Mouse (Mus musculus) heart, embryonic 15.5 days (tissue): ENCODE measurements at regions not wholly inside any gene's neighbourhood (a gene's known extent, or its start where the extent isn't known, plus 50 kb on each side); places are given as distances from the start of the nearest gene placed in this dataset.
"Not testable (repeated sequence)": the region's sequence is repeated elsewhere in the genome, so short reads cannot be mapped to it uniquely, and the experiment has no call there.

Experiments
- ATAC-seq: fragments of 200-750 bp; cut with Nextera tagmentation; replicated peaks from 2 replicates; pipeline ENCODE4 v1.8.0; 2017; ENCODE audit warnings: low read depth, moderate TSS enrichment; ENCODE audit not compliant: insufficient number of reproducible peaks, insufficient read depth, low FRiP score
- H3K27ac ChIP-seq: fragments of 300-500 bp; sonication (generic); 2 replicates; pipeline ENCODE4 v1.5.1; 2015; ENCODE audit warnings: mild to moderate bottlenecking, inconsistent platforms
- H3K27me3 ChIP-seq: fragments of 300-500 bp; sonication (generic); 2 replicates; pipeline ENCODE4 v1.6.1; 2015; ENCODE audit warnings: inconsistent platforms
- H3K36me3 ChIP-seq: fragments of 300-500 bp; sonication (generic); 2 replicates; pipeline ENCODE4 v1.6.1; 2015; ENCODE audit warnings: mild to moderate bottlenecking, inconsistent platforms
- H3K4me1 ChIP-seq: fragments of 300-500 bp; sonication (generic); replicated peaks from 2 replicates; pipeline ENCODE4 v1.6.1; 2015; ENCODE audit warnings: inconsistent platforms
- H3K4me2 ChIP-seq: fragments of 300-500 bp; sonication (generic); 2 replicates; pipeline ENCODE4 v1.6.1; 2015; ENCODE audit warnings: inconsistent platforms, mild to moderate bottlenecking, moderate library complexity
- H3K4me3 ChIP-seq: fragments of 300-500 bp; sonication (generic); 2 replicates; pipeline ENCODE4 v1.5.1; 2015; ENCODE audit warnings: mild to moderate bottlenecking, inconsistent platforms
- H3K9ac ChIP-seq: fragments of 300-500 bp; sonication (generic); 2 replicates; pipeline ENCODE4 v1.6.1; 2015; ENCODE audit warnings: mild to moderate bottlenecking, inconsistent platforms
- H3K9me3 ChIP-seq: fragments of 300-500 bp; sonication (generic); replicated peaks from 2 replicates; pipeline ENCODE4 v1.6.1; 2016; ENCODE audit warnings: inconsistent platforms
- WGBS: fragments of 180-500 bp; shearing (Covaris S2); methylation state at CpG from one replicate; pipeline ENCODE4 v1.1.7; 2015; ENCODE audit warnings: mixed read lengths; 5-methylcytosine and 5-hydroxymethylcytosine counted together

DNA sequence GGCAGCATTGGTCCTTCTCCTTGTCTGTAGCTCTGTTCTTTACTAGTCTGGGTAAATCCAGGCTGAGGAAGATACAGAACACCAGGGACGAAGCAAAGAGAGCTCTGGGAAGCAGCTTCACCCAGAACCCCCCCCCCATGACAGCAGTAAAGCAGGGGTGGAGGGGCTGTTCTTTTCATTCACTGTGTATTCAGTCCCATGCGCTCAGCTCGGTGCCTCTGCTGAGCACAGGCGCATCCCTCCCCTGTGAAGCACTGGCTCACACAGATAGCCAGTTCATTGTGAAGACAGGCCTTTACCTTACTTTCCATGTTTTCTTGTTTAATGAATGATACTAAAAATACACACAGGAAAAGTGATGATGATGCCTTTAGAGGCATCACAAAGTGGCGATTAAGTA is 338.8 kb upstream of the Igfbp7 start:
- ATAC-seq = no peak
- Histone ChIP-seq H3K4me3 (no peak overlapping the region), H3K36me3 (no peaks in the 10 kb centered on the region), H3K9ac (no peak overlapping the region), H3K9me3 (no peaks in the 10 kb centered on the region), H3K4me1 (no peaks in the 10 kb centered on the region), H3K27me3 (no peaks in the 10 kb centered on the region), H3K4me2 (no peak overlapping the region), H3K27ac (no peak overlapping the region)
- WGBS = 73% methylated on average over 5 of the region's 5 CpGs

DNA sequence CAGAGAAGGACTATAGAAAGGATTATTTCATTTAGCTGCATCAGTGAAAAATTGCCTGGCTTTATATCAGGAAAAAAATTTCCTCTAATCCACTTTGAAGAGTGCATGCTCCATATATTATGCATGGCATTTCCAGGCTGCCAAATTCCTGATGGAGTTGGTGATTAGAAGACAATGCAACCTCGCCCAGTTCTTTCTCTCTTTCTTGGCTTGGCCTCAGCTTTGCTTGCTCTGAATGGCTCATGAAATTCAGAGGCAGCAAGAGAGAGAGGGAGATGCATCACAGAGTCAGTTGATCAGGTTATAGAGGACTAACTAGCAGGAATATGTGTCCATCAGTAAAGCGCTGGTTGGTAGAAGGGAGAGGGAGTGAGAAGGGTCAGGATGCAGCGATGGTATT is 335.6 kb upstream of the Igfbp7 start:
- Histone ChIP-seq H3K36me3 (no peaks in the 10 kb centered on the region), H3K27me3 (no peaks in the 10 kb centered on the region), H3K4me2 (no peak overlapping the region), H3K4me3 (no peak overlapping the region), H3K9me3 (no peaks in the 10 kb centered on the region), H3K4me1 (no peaks in the 10 kb centered on the region), H3K9ac (no peak overlapping the region), H3K27ac (no peak overlapping the region)
- ATAC-seq = no peak
- 73% methylated on average over 3 of the region's 3 CpGs for WGBS

DNA sequence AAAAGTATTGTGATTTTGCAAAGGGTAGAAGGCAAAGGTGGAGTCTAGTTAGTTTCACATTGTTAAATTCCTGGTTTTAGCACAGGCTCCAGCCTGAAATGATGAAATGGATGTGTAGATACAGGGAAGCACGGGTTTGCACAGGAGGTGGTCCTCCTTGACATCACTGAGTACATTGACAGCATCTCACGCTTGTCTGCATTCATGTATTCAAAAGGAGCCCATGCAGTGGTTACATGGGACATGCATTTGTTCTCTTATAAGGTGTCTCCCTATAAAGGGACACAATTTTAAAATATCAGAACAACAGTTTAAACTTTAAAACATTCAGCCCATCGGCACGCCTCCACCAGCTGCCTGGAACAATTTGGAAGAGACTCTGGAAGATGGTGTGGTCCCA is 322.4 kb upstream of the Igfbp7 start:
- not testable (repeated sequence) for H3K4me3 ChIP-seq, H3K27ac ChIP-seq, H3K9ac ChIP-seq, H3K4me1 ChIP-seq, H3K4me2 ChIP-seq, H3K36me3 ChIP-seq, H3K9me3 ChIP-seq, H3K27me3 ChIP-seq, ATAC-seq
- 78% methylated on average over 4 of the region's 4 CpGs for WGBS

- WGBS = 52% methylated on average over 3 of the region's 3 CpGs
- Histone ChIP-seq H3K4me1 (no peaks in the 10 kb centered on the region), H3K27ac (no peak overlapping the region), H3K36me3 (no peaks in the 10 kb centered on the region), H3K4me2 (no peak overlapping the region), H3K9ac (no peak overlapping the region), H3K27me3 (no peaks in the 10 kb centered on the region), H3K4me3 (no peak overlapping the region), H3K9me3 (no peaks in the 10 kb centered on the region)
- ATAC-seq = no peak
Observed at GRCm38 (mm10) chr5:77681592-77681991, 273.8 kb upstream of the Igfbp7 start.

DNA sequence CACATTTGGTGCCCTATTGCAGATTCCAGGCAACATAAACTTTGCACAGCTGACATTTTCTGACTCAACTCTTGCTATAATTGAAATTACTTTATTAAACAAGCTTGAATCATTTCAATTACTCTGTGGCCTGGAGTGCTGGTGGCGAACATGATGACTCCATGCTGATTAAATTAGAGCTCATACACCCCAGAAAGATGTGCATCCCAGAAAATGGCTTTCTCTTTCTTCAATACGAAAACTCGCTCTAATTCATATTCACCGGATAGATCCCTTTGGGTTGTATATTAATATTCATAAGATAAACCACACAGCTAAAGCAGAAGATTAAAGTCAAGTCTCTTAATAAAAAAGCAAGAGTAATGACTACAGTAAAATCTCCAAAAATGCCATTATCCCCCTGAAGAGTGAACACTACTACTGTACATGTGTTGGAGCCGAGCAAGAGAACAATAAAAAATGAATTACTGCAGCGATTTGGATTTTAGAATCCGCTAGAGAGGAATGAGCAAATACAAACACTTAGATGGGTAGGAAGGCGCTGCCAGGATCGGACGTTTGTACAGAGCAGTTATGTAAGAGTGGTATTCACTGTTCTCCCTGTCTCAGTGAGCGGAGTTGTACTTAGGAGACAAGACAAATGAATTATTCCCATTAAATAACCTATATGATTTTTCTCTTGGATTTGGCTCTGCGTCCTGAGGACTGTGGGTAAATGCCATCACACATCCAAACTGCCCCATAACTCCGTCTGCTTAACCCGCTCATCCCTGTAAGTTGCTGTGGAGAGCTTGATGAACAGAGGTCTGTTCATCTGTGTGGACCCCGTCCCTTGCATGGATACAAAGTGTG is 264.5 kb upstream of the Igfbp7 start:
- Histone ChIP-seq H3K4me3 (no peak overlapping the region), H3K27me3 (no peaks in the 10 kb centered on the region), H3K4me1 (no peaks in the 10 kb centered on the region), H3K36me3 (no peaks in the 10 kb centered on the region), H3K4me2 (no peak overlapping the region), H3K27ac (no peak overlapping the region), H3K9me3 (no peaks in the 10 kb centered on the region), H3K9ac (no peak overlapping the region)
- 81% methylated on average over 15 of the region's 15 CpGs for WGBS
- ATAC-seq = no peak

GRCm38 (mm10) chr5:77663096-77663495 is 255.3 kb upstream of the Igfbp7 start:
- H3K27me3 ChIP-seq = no peaks in the 10 kb centered on the region
- H3K4me1 ChIP-seq = no peaks in the 10 kb centered on the region
- 50% methylated on average over 3 of the region's 3 CpGs for WGBS
- ATAC-seq = no peak
- no peaks in the 10 kb centered on the region for H3K9me3 ChIP-seq
- H3K4me2 ChIP-seq = no peak overlapping the region
- H3K36me3 ChIP-seq = no peaks in the 10 kb centered on the region
- H3K27ac ChIP-seq = no peak overlapping the region
- H3K9ac ChIP-seq = no peak overlapping the region
- H3K4me3 ChIP-seq = no peak overlapping the region

DNA sequence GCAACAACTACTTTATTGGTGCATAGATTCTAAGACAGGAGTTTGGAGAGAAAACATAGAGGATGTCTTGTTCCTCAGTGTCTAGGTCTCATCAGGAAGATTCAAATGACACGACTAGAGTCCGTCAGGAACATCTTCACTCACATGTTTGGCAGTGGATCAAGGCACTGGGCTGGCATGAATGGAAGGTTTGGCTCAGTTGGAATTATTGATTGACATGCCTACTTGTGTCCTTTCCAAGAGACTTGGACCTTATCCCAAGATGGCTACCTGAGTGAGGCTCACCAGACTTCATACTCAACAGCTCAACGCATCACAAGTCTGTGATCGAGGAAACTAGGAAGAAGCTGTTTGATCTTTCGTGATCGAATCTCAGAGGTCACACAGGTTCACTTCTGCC is 251.2 kb upstream of the Igfbp7 start:
- WGBS = 88% methylated on average over 6 of the region's 6 CpGs
- H3K4me2 ChIP-seq = no peak overlapping the region
- H3K27ac ChIP-seq = no peak overlapping the region
- no peak overlapping the region for H3K9ac ChIP-seq
- H3K4me1 ChIP-seq = no peaks in the 10 kb centered on the region
- no peaks in the 10 kb centered on the region for H3K9me3 ChIP-seq
- no peaks in the 10 kb centered on the region for H3K36me3 ChIP-seq
- no peak for ATAC-seq
- no peaks in the 10 kb centered on the region for H3K27me3 ChIP-seq
- H3K4me3 ChIP-seq = no peak overlapping the region

GRCm38 (mm10) chr5:77644651-77645050 is 236.8 kb upstream of the Igfbp7 start:
- H3K9me3 ChIP-seq = no peaks in the 10 kb centered on the region
- 88% methylated on average over 5 of the region's 5 CpGs for WGBS
- H3K4me3 ChIP-seq = no peak overlapping the region
- no peaks in the 10 kb centered on the region for H3K4me1 ChIP-seq
- H3K27me3 ChIP-seq = no peaks in the 10 kb centered on the region
- H3K4me2 ChIP-seq = no peak overlapping the region
- H3K36me3 ChIP-seq = no peaks in the 10 kb centered on the region
- no peak overlapping the region for H3K9ac ChIP-seq
- H3K27ac ChIP-seq = no peak overlapping the region
- no peak for ATAC-seq

- ATAC-seq = no peak
- Histone ChIP-seq H3K4me2 (no peak overlapping the region), H3K27me3 (no peaks in the 10 kb centered on the region), H3K27ac (no peak overlapping the region), H3K9ac (no peak overlapping the region), H3K36me3 (no peaks in the 10 kb centered on the region), H3K4me3 (no peak overlapping the region), H3K4me1 (no peaks in the 10 kb centered on the region), H3K9me3 (no peaks in the 10 kb centered on the region)
- WGBS = 69% methylated on average over 4 of the region's 4 CpGs
Observed at GRCm38 (mm10) chr5:77620402-77620801, 212.6 kb upstream of the Igfbp7 start.

- WGBS = 86% methylated on average over 6 of the region's 6 CpGs
- Histone ChIP-seq H3K4me1 (no peaks in the 10 kb centered on the region), H3K27ac (no peak overlapping the region), H3K4me2 (no peak overlapping the region), H3K27me3 (no peaks in the 10 kb centered on the region), H3K9me3 (no peaks in the 10 kb centered on the region; the same call in 1 of the 2 replicates), H3K4me3 (no peak overlapping the region), H3K36me3 (no peaks in the 10 kb centered on the region), H3K9ac (no peak overlapping the region)
- ATAC-seq = no peak
Observed at GRCm38 (mm10) chr5:77610496-77610895, 202.7 kb upstream of the Igfbp7 start.

- no peak for ATAC-seq
- no peaks in the 10 kb centered on the region for H3K9me3 ChIP-seq
Observed at GRCm38 (mm10) chr5:77594719-77595118, 186.9 kb upstream of the Igfbp7 start.

DNA sequence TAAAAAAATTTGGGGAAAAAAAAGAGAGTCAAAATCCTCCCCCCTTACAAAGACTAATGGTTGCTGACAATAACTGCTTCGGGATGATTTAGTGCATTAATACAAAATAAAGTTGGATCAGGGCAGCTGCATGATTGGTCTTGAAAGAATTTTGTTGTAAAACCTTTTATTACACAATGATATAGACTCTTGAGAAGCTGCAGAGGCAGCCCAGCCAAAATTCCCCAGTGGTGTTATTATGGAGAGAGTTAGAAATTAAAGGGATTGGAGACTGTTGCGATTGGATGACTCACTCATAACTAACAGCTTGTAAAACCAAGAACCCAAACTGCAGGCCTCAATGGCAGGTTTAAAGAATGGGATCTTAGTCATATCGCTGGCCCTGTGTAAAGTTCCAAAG is 181.4 kb upstream of the Igfbp7 start:
- ATAC-seq = no peak
- no peaks in the 10 kb centered on the region for H3K9me3 ChIP-seq
- H3K4me1 ChIP-seq = no peaks in the 10 kb centered on the region
- no peak overlapping the region for H3K9ac ChIP-seq
- no peak overlapping the region for H3K27ac ChIP-seq
- 79% methylated on average over 3 of the region's 3 CpGs for WGBS
- no peak overlapping the region for H3K4me2 ChIP-seq
- H3K36me3 ChIP-seq = no peaks in the 10 kb centered on the region
- H3K4me3 ChIP-seq = no peak overlapping the region
- no peaks in the 10 kb centered on the region for H3K27me3 ChIP-seq

More at GRCm38 (mm10) chr5:77594719-77595118, 186.9 kb upstream of the Igfbp7 start:
- Histone ChIP-seq H3K4me1 (no peaks in the 10 kb centered on the region), H3K4me3 (no peak overlapping the region), H3K27ac (no peak overlapping the region), H3K36me3 (no peaks in the 10 kb centered on the region), H3K27me3 (no peaks in the 10 kb centered on the region), H3K9ac (no peak overlapping the region), H3K4me2 (no peak overlapping the region)
- WGBS = 81% methylated on average over 4 of the region's 4 CpGs
